8 mouse cellular contexts compared by ENCODE assay signal in the genomic region with DNA sequence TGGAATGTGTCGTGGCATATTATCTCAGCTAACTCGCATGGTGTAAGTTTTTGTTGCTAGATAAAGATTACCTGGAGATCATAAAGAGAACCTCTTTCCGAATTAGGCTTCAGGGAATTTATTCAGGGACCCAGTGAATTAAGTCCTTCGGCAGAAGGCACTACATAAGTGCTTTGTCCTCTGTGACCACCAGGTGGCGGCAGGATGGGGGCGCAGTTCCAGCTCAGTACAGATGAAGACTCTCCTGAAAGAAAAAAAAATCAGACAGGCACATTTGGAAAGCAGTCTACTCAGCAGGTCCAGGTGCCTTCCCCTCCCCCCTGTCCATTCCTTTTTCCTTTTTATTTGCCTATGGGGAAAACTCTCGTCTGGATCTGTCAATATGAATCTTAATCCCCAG. TPM values are rescaled to one million over a fixed set of nuclear protein-coding genes. Genes with fewer than 3 reads are reported as not detected.
DNase-seq lines count a peak whose midpoint lies in the region; ATAC-seq and TF ChIP-seq lines count a peak whose summit lies in the region.

No protein-coding gene starts in this region.

- intact Hi-C loops in left cerebral cortex, postnatal 14 days (cut with DNase I) = no loop called here

- H3K27ac ChIP-seq in liver, embryonic 12.5 days = no peak overlapping the region
- H3K27ac ChIP-seq in bone marrow, adult 2 months (ENCODE audit: control insufficient read depth, insufficient read depth, low read depth, low read length, poor library complexity) = no peak overlapping the region
- no peak overlapping the region for H3K27ac ChIP-seq in embryonic facial prominence, embryonic 14.5 days (replicated peaks; ENCODE audit: low read depth, low read length)
- no peak overlapping the region for H3K27ac ChIP-seq in neural tube, embryonic 11.5 days (ENCODE audit: low read depth, low read length)
- no peak overlapping the region for H3K27ac ChIP-seq in thymus, adult 2 months (ENCODE audit: control insufficient read depth, insufficient read depth, low read length)

- peaks cover 10% of the 10 kb centered on the region for H3K4me1 ChIP-seq in liver, embryonic 12.5 days
- no peaks in the 10 kb centered on the region; the same call in 1 of the 2 replicates for H3K4me1 ChIP-seq in bone marrow, adult 2 months (ENCODE audit: control insufficient read depth, insufficient read depth, low read length)
- no peaks in the 10 kb centered on the region for H3K4me1 ChIP-seq in embryonic facial prominence, embryonic 14.5 days (ENCODE audit: control insufficient read depth, insufficient read depth, low read length)
- no peaks in the 10 kb centered on the region for H3K4me1 ChIP-seq in neural tube, embryonic 11.5 days (ENCODE audit: control insufficient read depth, insufficient read depth, low read length)
- no peaks in the 10 kb centered on the region for H3K4me1 ChIP-seq in thymus, adult 2 months (replicated peaks; ENCODE audit: control insufficient read depth, insufficient read depth, low read length)

- H3K27me3 ChIP-seq in liver, embryonic 12.5 days (replicated peaks) = peaks cover 13% of the 10 kb centered on the region
- H3K27me3 ChIP-seq in embryonic facial prominence, embryonic 14.5 days (replicated peaks; ENCODE audit: control insufficient read depth, insufficient read depth, low read length) = no peaks in the 10 kb centered on the region
- H3K27me3 ChIP-seq in neural tube, embryonic 11.5 days (ENCODE audit: control insufficient read depth, insufficient read depth, low read length) = no peaks in the 10 kb centered on the region
- H3K27me3 ChIP-seq in thymus, adult 2 months (ENCODE audit: control insufficient read depth, insufficient read depth, low read length) = no peaks in the 10 kb centered on the region

- WGBS in liver, embryonic 12.5 days (ENCODE audit: insufficient replicate concordance) = 8% methylated on average over 7 of the region's 7 CpGs
- 22% methylated on average over 7 of the region's 7 CpGs for WGBS in bone marrow, adult 2 months
- 15% methylated on average over 7 of the region's 7 CpGs for WGBS in embryonic facial prominence, embryonic 14.5 days
- WGBS in neural tube, embryonic 11.5 days = 17% methylated on average over 7 of the region's 7 CpGs
- WGBS in thymus, adult 2 months = 31% methylated on average over 7 of the region's 7 CpGs

- DNase-seq in liver = peak; percentile 65
- peak; percentile 69 for DNase-seq in embryonic facial prominence, embryonic 14.5 days (ENCODE audit: low spot score)
- DNase-seq in heart, postnatal 4 days = peak; percentile 79
- DNase-seq in left cerebral cortex, postnatal 14 days (ENCODE audit: low spot score in 2 of 2) = peak; percentile 55 to 75
- DNase-seq in neural tube, embryonic 11.5 days (ENCODE audit: low spot score) = peak; percentile 73
- DNase-seq in thymus, adult 2 months = peak; percentile 72

- H3K9me3 ChIP-seq in liver, embryonic 12.5 days (replicated peaks) = no peaks in the 10 kb centered on the region
- no peaks in the 10 kb centered on the region for H3K9me3 ChIP-seq in embryonic facial prominence, embryonic 14.5 days (ENCODE audit: control insufficient read depth, low read length)
- no peaks in the 10 kb centered on the region for H3K9me3 ChIP-seq in neural tube, embryonic 11.5 days (ENCODE audit: control insufficient read depth, low read length)

- no peak overlapping the region for H3K4me2 ChIP-seq in liver, embryonic 12.5 days
- no peak overlapping the region for H3K4me2 ChIP-seq in embryonic facial prominence, embryonic 14.5 days (ENCODE audit: low read depth, low read length)
- no peak overlapping the region for H3K4me2 ChIP-seq in neural tube, embryonic 11.5 days (ENCODE audit: low read depth)

- peak; percentile 83 for TF ChIP-seq CTCF in bone marrow, adult 2 months (IDR thresholded peaks at IDR 0.05; ENCODE audit: control insufficient read depth, insufficient read depth, low read length)
- peak; percentile 39; the same call in 1 of the 2 replicates for TF ChIP-seq CTCF in thymus, adult 2 months (IDR thresholded peaks at IDR 0.05; ENCODE audit: borderline replicate concordance, control insufficient read depth, extremely low read depth, insufficient read depth, low read length, poor library complexity)

- no peaks in the 10 kb centered on the region for H3K36me3 ChIP-seq in liver, embryonic 12.5 days
- H3K36me3 ChIP-seq in embryonic facial prominence, embryonic 14.5 days (ENCODE audit: control insufficient read depth, insufficient read depth, low read length) = no peaks in the 10 kb centered on the region
- no peaks in the 10 kb centered on the region for H3K36me3 ChIP-seq in neural tube, embryonic 11.5 days (ENCODE audit: control insufficient read depth, insufficient read depth, low read length)
- H3K36me3 ChIP-seq in thymus, adult 2 months (ENCODE audit: control insufficient read depth, insufficient read depth, low read length) = no peaks in the 10 kb centered on the region

- H3K4me3 ChIP-seq in liver, embryonic 12.5 days = no peak overlapping the region
- no peak overlapping the region for H3K4me3 ChIP-seq in bone marrow, adult 2 months (replicated peaks; ENCODE audit: control insufficient read depth, low read depth, low read length)
- H3K4me3 ChIP-seq in embryonic facial prominence, embryonic 14.5 days (ENCODE audit: low read depth, low read length) = no peak overlapping the region
- H3K4me3 ChIP-seq in neural tube, embryonic 11.5 days (ENCODE audit: low read depth, low read length) = no peak overlapping the region
- H3K4me3 ChIP-seq in thymus, adult 2 months (ENCODE audit: control insufficient read depth, insufficient read depth, low read length) = no peak overlapping the region

- no peak overlapping the region for H3K9ac ChIP-seq in liver, embryonic 12.5 days
- no peak overlapping the region for H3K9ac ChIP-seq in embryonic facial prominence, embryonic 14.5 days (ENCODE audit: low read depth, low read length)
- no peak overlapping the region for H3K9ac ChIP-seq in neural tube, embryonic 11.5 days (ENCODE audit: low read length)

- TF ChIP-seq POLR2A in bone marrow, adult 2 months (IDR thresholded peaks at IDR 0.05; ENCODE audit: borderline replicate concordance, control insufficient read depth, low read depth, low read length) = no peak
- TF ChIP-seq POLR2A in thymus, adult 2 months (IDR thresholded peaks at IDR 0.05; ENCODE audit: control insufficient read depth, extremely low read depth, insufficient read depth, low read length, poor library complexity) = no peak

- no peak for ATAC-seq in liver, embryonic 12.5 days
- ATAC-seq in embryonic facial prominence, embryonic 14.5 days (ENCODE audit: low read depth) = no peak
- no peak for ATAC-seq in neural tube, embryonic 11.5 days (ENCODE audit: insufficient read depth, low FRiP score, low TSS enrichment)

RNA-seq across cellular contexts. Expression of gene Pkd2l1, which starts 2.9 kb away (rescaled TPM):
- polyA plus RNA-seq in liver, embryonic 12.5 days (2016; fragmentation: Nextera tagmentation; extraction: Ambion mirVana) = not detected in 2 replicates
- not detected in 2 replicates for polyA plus RNA-seq in bone marrow, adult 2 months (2011; ENCODE audit: insufficient read depth, insufficient read length, low replicate concordance, missing spikeins)
- 0.11 TPM in 1 of 2 replicates, not detected in the other for polyA plus RNA-seq in embryonic facial prominence, embryonic 14.5 days (2014; fragmentation: Nextera tagmentation; extraction: Ambion mirVana)
- not detected for total RNA-seq in heart, postnatal 4 days (2021)
- under 1 TPM in 1 of 2 experiments, not detected in 1; 0.11 TPM for total RNA-seq in left cerebral cortex, postnatal 14 days (2021)
- 1.2 and 1.3 TPM in 2 replicates for polyA plus RNA-seq in neural tube, embryonic 11.5 days (2014; fragmentation: Nextera tagmentation; extraction: Ambion mirVana)
- polyA plus RNA-seq in thymus, adult 2 months (2012; rRNA removed) = 0.22 and 0.31 TPM in 2 replicates

RNA-seq across cellular contexts. Expression of gene Scd3, which starts 7.9 kb away (rescaled TPM):
- polyA plus RNA-seq in liver, embryonic 12.5 days (2016; fragmentation: Nextera tagmentation; extraction: Ambion mirVana) = 0.29 TPM in 1 of 2 replicates, not detected in the other
- polyA plus RNA-seq in bone marrow, adult 2 months (2011; ENCODE audit: insufficient read depth, insufficient read length, low replicate concordance, missing spikeins) = 0.45 TPM in 1 of 2 replicates, not detected in the other
- polyA plus RNA-seq in embryonic facial prominence, embryonic 14.5 days (2014; fragmentation: Nextera tagmentation; extraction: Ambion mirVana) = 0.22 and 0.36 TPM in 2 replicates
- total RNA-seq in heart, postnatal 4 days (2021) = not detected
- 1 to 10 TPM; 1.5 to 1.6 TPM for total RNA-seq in left cerebral cortex, postnatal 14 days (2021)
- polyA plus RNA-seq in neural tube, embryonic 11.5 days (2014; fragmentation: Nextera tagmentation; extraction: Ambion mirVana) = 0.53 and 0.76 TPM in 2 replicates
- 0.17 and 0.23 TPM in 2 replicates for polyA plus RNA-seq in thymus, adult 2 months (2012; rRNA removed)

RNA-seq across cellular contexts. Expression of gene Bloc1s2, which starts 48.9 kb away (rescaled TPM):
- 54.7 and 61.6 TPM in 2 replicates for polyA plus RNA-seq in liver, embryonic 12.5 days (2016; fragmentation: Nextera tagmentation; extraction: Ambion mirVana)
- 40.9 and 78.0 TPM in 2 replicates for polyA plus RNA-seq in bone marrow, adult 2 months (2011; ENCODE audit: insufficient read depth, insufficient read length, low replicate concordance, missing spikeins)
- 79.1 and 79.6 TPM in 2 replicates for polyA plus RNA-seq in embryonic facial prominence, embryonic 14.5 days (2014; fragmentation: Nextera tagmentation; extraction: Ambion mirVana)
- total RNA-seq in heart, postnatal 4 days (2021) = 10 to 100 TPM; 18.7 to 19.6 TPM
- total RNA-seq in left cerebral cortex, postnatal 14 days (2021) = 10 to 100 TPM; 71.4 to 73.9 TPM
- polyA plus RNA-seq in neural tube, embryonic 11.5 days (2014; fragmentation: Nextera tagmentation; extraction: Ambion mirVana) = 115 and 118 TPM in 2 replicates
- 35.5 and 44.4 TPM in 2 replicates for polyA plus RNA-seq in thymus, adult 2 months (2012; rRNA removed)

RNA-seq across cellular contexts. Expression of gene Cwf19l1, which starts 59.5 kb away (rescaled TPM):
- polyA plus RNA-seq in liver, embryonic 12.5 days (2016; fragmentation: Nextera tagmentation; extraction: Ambion mirVana) = 25.3 and 26.3 TPM in 2 replicates
- polyA plus RNA-seq in bone marrow, adult 2 months (2011; ENCODE audit: insufficient read depth, insufficient read length, low replicate concordance, missing spikeins) = 8.3 and 22.6 TPM in 2 replicates
- 23.0 and 29.5 TPM in 2 replicates for polyA plus RNA-seq in embryonic facial prominence, embryonic 14.5 days (2014; fragmentation: Nextera tagmentation; extraction: Ambion mirVana)
- total RNA-seq in heart, postnatal 4 days (2021) = 10 to 100 TPM; 13.9 to 14.9 TPM
- total RNA-seq in left cerebral cortex, postnatal 14 days (2021) = 10 to 100 TPM; 16.6 to 19.4 TPM
- 36.5 and 38.6 TPM in 2 replicates for polyA plus RNA-seq in neural tube, embryonic 11.5 days (2014; fragmentation: Nextera tagmentation; extraction: Ambion mirVana)
- 9.3 and 11.8 TPM in 2 replicates for polyA plus RNA-seq in thymus, adult 2 months (2012; rRNA removed)
